Mouse (Mus musculus) G1E (cell line): ENCODE measurements around the gene Miga2. TPM values are rescaled to one million over a fixed set of nuclear protein-coding genes. Genes with fewer than 3 reads are reported as not detected.

Source experiments
- ATAC-seq: 2 replicates; pipeline ENCODE4 v1.8.0; 2016; ENCODE audit warnings: mild to moderate bottlenecking; ENCODE audit not compliant: insufficient number of reproducible peaks, poor library complexity, low FRiP score, severe bottlenecking; ENCODE audit errors: extremely low read depth
- DNase-seq: peaks from one replicate; pipeline ENCODE4 v3.0.0; 2012; ENCODE audit warnings: low spot score
- H3K27me3 ChIP-seq: 2 replicates; pipeline ENCODE4 v1.6.1; 2012; ENCODE audit warnings: mild to moderate bottlenecking, low read length, inconsistent platforms; ENCODE audit not compliant: insufficient read depth
- H3K36me3 ChIP-seq: replicated peaks from 2 replicates; pipeline ENCODE3; 2012; ENCODE audit warnings: mild to moderate bottlenecking, inconsistent platforms
- H3K4me1 ChIP-seq: 2 replicates; pipeline ENCODE4 v1.6.1; 2012; ENCODE audit warnings: low read depth, low read length, inconsistent platforms, mixed read lengths; ENCODE audit not compliant: insufficient read depth
- H3K4me3 ChIP-seq: 2 replicates; pipeline ENCODE4 v1.5.1; 2012; ENCODE audit warnings: low read depth, mild to moderate bottlenecking, inconsistent platforms, low read length, moderate library complexity, mixed read lengths
- H3K9me3 ChIP-seq: replicated peaks from 2 replicates; pipeline ENCODE4 v1.6.1; 2012; ENCODE audit warnings: inconsistent platforms
- CTCF ChIP-seq: IDR thresholded peaks from 2 replicates; pipeline ENCODE4 v1.5.1; 2012; ENCODE audit warnings: low read depth, low read length, inconsistent platforms, mixed read lengths
- GATA1 ChIP-seq: IDR thresholded peaks from 2 replicates; pipeline ENCODE4 v1.6.1; 2012; ENCODE audit warnings: borderline replicate concordance, low read length, inconsistent platforms, mixed read lengths
- GATA2 ChIP-seq: IDR thresholded peaks from 2 replicates; pipeline ENCODE4 v1.6.1; 2012; ENCODE audit warnings: low read depth, low read length, inconsistent platforms, borderline replicate concordance
- POLR2AphosphoS5 ChIP-seq: IDR thresholded peaks from 2 replicates; pipeline ENCODE4 v1.6.1; 2012; ENCODE audit warnings: low read depth, low read length, inconsistent platforms; ENCODE audit not compliant: insufficient replicate concordance
- TAL1 ChIP-seq: conservative IDR thresholded peaks from 2 replicates; pipeline ENCODE4 v1.6.1; 2012; ENCODE audit warnings: low read depth, low read length, inconsistent platforms, mixed read lengths
- polyA plus RNA-seq: library from polyadenylated mRNA; stranded (reverse); fragments of >175 nt; gene quantifications from 2 replicates; pipeline ENCODE4 v1.2.3, GENCODE M21; 2012
- total RNA-seq, 2 experiments: library from RNA; stranded (forward) in 1 of 2; stranded (reverse) in 1 of 2; fragments of 200-1000 nt in 1 of 2; fragments of >200 nt in 1 of 2; fragmentation: Nextera tagmentation in 1 of 2; gene quantifications; 2 replicates each; pipeline ENCODE4 v1.2.3; 2014 to 2017

Gene Miga2
- total and polyA plus RNA-seq, 3 experiments, result 9.0 to 9.5 (median 9.2) TPM

- DNase-seq (no peak), ATAC-seq (no peak)
- Histone ChIP-seq H3K36me3 (peaks cover 99% of the 10 kb centered on the region), H3K9me3 (no peaks in the 10 kb centered on the region), H3K27me3 (no peaks in the 10 kb centered on the region), H3K4me3 (no peak overlapping the region), H3K4me1 (no peaks in the 10 kb centered on the region)
- TF ChIP-seq CTCF (no peak), GATA2 (no peak), TAL1 (no peak), GATA1 (no peak), POLR2AphosphoS5 (no peak)
Observed at GRCm38 (mm10) chr2:30327276-30327675, 36.8 kb upstream of the Miga2 start.

- ATAC-seq (no peak), DNase-seq (no peak)
- Histone ChIP-seq H3K36me3 (peaks cover 99% of the 10 kb centered on the region), H3K4me1 (no peaks in the 10 kb centered on the region), H3K27me3 (no peaks in the 10 kb centered on the region), H3K4me3 (no peak overlapping the region), H3K9me3 (no peaks in the 10 kb centered on the region)
- TF ChIP-seq CTCF (no peak), GATA1 (no peak), POLR2AphosphoS5 (no peak), TAL1 (no peak)
Observed at GRCm38 (mm10) chr2:30328791-30329190, 35.2 kb upstream of the Miga2 start.

- Histone ChIP-seq H3K27me3 (no peaks in the 10 kb centered on the region), H3K36me3 (peaks cover 100% of the 10 kb centered on the region), H3K4me3 (no peak overlapping the region), H3K9me3 (no peaks in the 10 kb centered on the region), H3K4me1 (no peaks in the 10 kb centered on the region; the same call in 1 of the 2 replicates)
- no peak for TF ChIP-seq CTCF
- no peak for TF ChIP-seq POLR2AphosphoS5
- TF ChIP-seq GATA2, result no peak
- TF ChIP-seq GATA1, result no peak
- DNase-seq, result no peak
- ATAC-seq, result no peak
Observed at GRCm38 (mm10) chr2:30335324-30335723, 28.7 kb upstream of the Miga2 start.

DNA sequence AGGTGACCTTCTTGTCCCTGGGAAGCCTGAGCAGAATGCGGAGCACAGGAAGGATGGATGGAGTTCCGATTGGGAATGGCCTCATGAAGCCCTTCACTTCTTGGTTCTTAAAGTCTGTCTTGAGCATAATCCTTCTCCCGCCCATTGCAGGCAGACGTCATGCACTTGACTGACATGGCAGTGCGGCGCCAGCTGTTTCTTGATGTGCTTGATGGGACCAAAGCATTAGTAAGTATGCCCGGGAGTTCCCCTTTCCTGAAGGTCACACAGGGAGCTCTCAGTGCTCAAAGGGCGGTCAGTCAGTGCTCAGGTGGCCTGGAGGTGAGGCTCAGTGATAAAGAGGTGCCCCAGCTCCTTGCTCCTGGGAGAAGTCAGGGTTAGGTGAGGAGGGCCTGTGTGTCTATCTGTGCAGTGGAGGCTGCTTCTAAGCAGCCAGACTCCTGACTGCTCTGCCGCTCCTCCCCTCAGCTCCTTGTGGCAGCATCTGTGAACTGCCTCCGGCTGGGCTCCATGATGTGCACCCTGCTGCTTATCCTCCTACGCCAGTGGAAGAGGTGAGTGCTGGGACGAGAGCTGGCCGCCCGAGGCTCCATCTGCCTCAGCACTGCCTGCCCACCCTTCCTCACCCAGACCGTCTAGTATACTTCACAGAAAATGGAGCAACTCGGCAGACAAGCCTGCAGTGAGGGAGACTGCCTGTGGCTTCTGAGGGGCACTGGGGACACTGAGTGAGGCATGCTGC lies 27.7 kb upstream of the Miga2 start:
- ATAC-seq, result no peak
- Histone ChIP-seq H3K9me3 (no peaks in the 10 kb centered on the region), H3K27me3 (no peaks in the 10 kb centered on the region), H3K4me3 (no peak overlapping the region), H3K4me1 (no peaks in the 10 kb centered on the region; the same call in 1 of the 2 replicates), H3K36me3 (peaks cover 100% of the 10 kb centered on the region)
- TF ChIP-seq TAL1, result no peak
- TF ChIP-seq CTCF, result no peak
- no peak for DNase-seq

GRCm38 (mm10) chr2:30337179-30337578 lies 26.9 kb upstream of the Miga2 start:
- no peak for ATAC-seq
- no peak for TF ChIP-seq GATA2
- no peak for TF ChIP-seq TAL1
- TF ChIP-seq POLR2AphosphoS5, result no peak
- TF ChIP-seq GATA1, result no peak
- TF ChIP-seq CTCF, result no peak
- Histone ChIP-seq H3K36me3 (peaks cover 100% of the 10 kb centered on the region), H3K9me3 (no peaks in the 10 kb centered on the region), H3K4me3 (no peak overlapping the region), H3K27me3 (no peaks in the 10 kb centered on the region), H3K4me1 (no peaks in the 10 kb centered on the region; the same call in 1 of the 2 replicates)
- DNase-seq, result no peak

DNA sequence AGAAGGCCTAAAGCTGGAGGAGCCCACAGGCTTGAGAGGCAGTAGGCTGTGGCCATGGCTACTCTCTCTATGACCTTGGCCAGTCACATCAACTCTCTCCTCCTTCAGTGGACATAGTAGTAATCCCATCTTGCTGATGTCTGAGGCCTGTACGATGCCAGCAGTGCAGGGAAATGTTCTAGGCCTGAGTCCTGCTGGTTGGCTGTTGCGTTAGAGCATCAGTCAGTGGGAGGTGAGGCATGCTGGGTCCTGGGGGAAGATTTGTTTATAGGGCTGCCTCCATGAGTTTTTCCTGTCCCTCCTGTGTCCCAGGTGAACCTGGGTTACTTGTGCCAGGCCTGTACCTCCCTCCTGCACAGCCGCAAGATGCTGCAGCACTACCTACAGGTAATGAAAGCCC lies 22.0 kb upstream of the Miga2 start:
- H3K4me1 ChIP-seq, result peaks cover 2% of the 10 kb centered on the region
- TF ChIP-seq TAL1 (no peak), POLR2AphosphoS5 (no peak), CTCF (no peak), GATA2 (no peak), GATA1 (no peak)
- peaks cover 100% of the 10 kb centered on the region for H3K36me3 ChIP-seq
- H3K4me3 ChIP-seq, result no peak overlapping the region
- DNase-seq (no peak), ATAC-seq (no peak)
- H3K27me3 ChIP-seq, result no peaks in the 10 kb centered on the region
- H3K9me3 ChIP-seq, result no peaks in the 10 kb centered on the region

DNA sequence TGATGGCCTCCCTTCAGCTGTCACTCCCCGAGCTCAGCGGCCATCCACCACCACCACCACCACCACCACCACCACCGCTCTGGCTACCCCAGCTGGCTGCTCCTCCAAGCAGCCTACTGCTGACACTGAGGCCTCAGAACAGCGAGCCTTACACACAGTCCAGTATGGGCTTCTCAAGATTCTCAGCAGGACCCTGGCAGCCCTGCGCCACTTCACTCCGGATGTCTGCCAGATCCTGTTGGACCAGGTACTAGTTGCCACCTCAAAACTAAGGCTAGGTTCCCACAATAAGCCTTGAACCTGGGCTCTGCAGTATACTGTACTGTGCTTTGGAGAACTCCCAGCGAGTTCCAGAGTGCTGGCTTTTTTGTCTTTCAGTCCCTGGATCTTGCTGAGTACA lies 21.5 kb upstream of the Miga2 start:
- no peaks in the 10 kb centered on the region for H3K9me3 ChIP-seq
- H3K4me3 ChIP-seq, result no peak overlapping the region
- no peak for ATAC-seq
- no peak for DNase-seq
- peaks cover 100% of the 10 kb centered on the region for H3K36me3 ChIP-seq
- no peaks in the 10 kb centered on the region for H3K27me3 ChIP-seq
- peaks cover 2% of the 10 kb centered on the region for H3K4me1 ChIP-seq
- TF ChIP-seq POLR2AphosphoS5 (no peak), GATA2 (no peak), TAL1 (no peak)
